Mouse (Mus musculus) heart, adult 2 months (tissue): ENCODE data around the gene Gm20518.

Experiments used
- CTCF ChIP-seq: fragments of 200-600 bp; IDR thresholded peaks from 2 replicates; pipeline ENCODE4 v1.8.1; 2022; ENCODE audit warnings: antibody characterized with exemption, mild to moderate bottlenecking, moderate library complexity
- POLR2A ChIP-seq: fragments of 200-500 bp; IDR thresholded peaks from 2 replicates; pipeline ENCODE4 v1.6.1; 2011; ENCODE audit warnings: mild to moderate bottlenecking, low read depth, low read length, control low read depth; ENCODE audit not compliant: insufficient read depth

DNA sequence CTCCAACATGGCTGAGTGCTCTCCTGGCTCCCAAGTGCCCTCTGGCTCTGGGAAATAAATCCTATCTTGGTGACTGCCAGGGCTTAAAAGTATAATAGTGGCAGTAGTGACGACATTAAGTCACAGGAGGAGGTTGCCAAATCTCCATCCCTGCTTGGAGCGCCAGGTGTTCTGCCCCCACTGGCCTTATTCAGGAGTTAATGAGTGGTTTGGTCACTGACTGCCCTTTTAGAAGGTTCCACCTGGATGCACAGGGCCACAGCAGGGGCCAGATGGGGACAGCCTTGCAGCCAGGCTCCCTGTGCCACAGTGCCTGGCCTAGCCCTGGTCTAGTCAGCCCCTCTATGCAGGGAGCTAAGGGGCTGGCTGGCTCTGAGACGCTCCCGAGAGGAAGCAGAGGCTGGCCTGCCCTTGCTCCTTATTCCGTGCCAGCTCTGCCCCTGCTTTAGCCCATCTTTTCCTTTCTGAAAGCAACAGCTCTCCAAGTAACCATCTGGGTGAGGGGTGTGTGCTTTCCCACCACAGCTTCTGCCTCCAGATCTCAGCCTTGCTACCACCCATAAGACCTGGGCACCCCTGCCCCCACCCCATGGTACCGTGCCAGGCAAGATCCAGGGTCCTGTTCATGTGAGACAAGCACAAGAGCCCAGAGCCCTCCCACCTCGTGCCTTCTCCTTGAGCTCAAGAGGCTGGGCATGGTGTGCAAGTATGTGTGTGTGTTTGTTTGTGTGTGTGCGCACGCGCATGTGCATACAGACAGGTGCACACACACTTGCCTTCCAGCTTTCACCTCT, 60.9 kb downstream of the Gm20518 start:
- TF ChIP-seq CTCF = no peak
- no peak for TF ChIP-seq POLR2A
